Mouse (Mus musculus): ENCODE data around the gene March8.

GRCm38 (mm10) chr6:116412546-116413325 lies 74.9 kb downstream of the March8 start:
- no peak for TF ChIP-seq POLR2A (IDR thresholded peaks at IDR 0.05; ENCODE audit: insufficient read length, low read depth)
- no peak for TF ChIP-seq CEBPB (IDR thresholded peaks at IDR 0.05; ENCODE audit: insufficient read depth, poor library complexity, severe bottlenecking)
- TF ChIP-seq E2F4 (IDR thresholded peaks at IDR 0.05; ENCODE audit: insufficient read depth) = no peak
- no peak for TF ChIP-seq MYOD1 (IDR thresholded peaks at IDR 0.05; ENCODE audit: control insufficient read depth in 1 of 3, insufficient read length in 2 of 3, low read depth in 2 of 3)

Measured in myocyte (in vitro differentiated cells).